Comparison of ENCODE assay signal across 12 mouse cellular contexts in the genomic region with DNA sequence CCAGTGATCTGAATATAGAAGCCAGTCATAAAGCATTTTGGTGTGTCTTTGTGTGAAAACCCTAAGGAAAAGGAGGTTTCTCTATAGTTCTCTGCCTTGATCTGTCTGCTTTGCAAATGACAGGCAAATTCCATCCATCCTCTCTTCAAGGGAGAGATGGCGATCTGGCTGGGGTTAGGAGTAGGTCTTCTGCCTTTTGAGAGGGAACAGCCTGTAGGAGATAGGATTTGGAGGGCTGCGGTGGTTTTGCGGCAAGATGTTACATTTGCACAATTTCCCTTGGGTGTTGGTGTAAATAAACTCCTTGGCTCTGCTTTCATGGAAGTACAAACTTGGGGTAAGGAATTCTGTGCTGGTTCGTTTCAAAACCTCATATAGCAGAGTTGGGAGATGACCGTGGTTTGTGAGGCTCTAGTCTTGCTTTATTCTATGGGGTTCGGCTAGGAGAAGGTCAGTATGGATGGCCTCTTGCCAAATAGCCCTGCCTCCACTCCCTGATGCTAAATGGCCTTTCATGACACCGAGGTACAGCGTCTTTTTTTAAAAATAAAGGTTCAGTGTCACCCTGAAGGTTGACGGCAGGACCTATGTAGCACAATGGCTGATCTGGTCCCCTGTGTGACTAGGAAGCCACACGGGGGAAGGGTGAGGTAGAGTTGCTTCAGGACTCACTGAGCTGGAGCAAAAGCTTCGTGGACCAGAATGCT.
DNase-seq lines count a peak whose midpoint lies in the region; ATAC-seq and TF ChIP-seq lines count a peak whose summit lies in the region.
"Had no signal": no experiment of that assay in that cellular context is flagged by ENCODE, and none has a peak within 500 bp of the region (broad histone marks: within the 10 kb centered on the region; RNA-seq: fewer than 3 reads in every experiment).

No protein-coding gene starts in this region.

- no peak overlapping the region for H3K27ac ChIP-seq in forebrain, postnatal 0 days (ENCODE audit: low read depth, low read length)
- H3K27ac ChIP-seq in midbrain, embryonic 16.5 days (ENCODE audit: low read length) = peak overlapping the region; percentile 86
- no peak overlapping the region for H3K27ac ChIP-seq in gastrocnemius, adult 2 months
- H3K27ac ChIP-seq: lung, embryonic 15.5 days had no signal

- H3K4me3 ChIP-seq in forebrain, postnatal 0 days (ENCODE audit: low read depth, low read length) = peak overlapping the region; percentile 42
- peak overlapping the region; percentile 48 for H3K4me3 ChIP-seq in midbrain, embryonic 16.5 days (ENCODE audit: low read depth, low read length)
- H3K4me3 ChIP-seq in gastrocnemius, adult 2 months = no peak overlapping the region
- H3K4me3 ChIP-seq: heart, embryonic 12.5 days; lung, embryonic 15.5 days had no signal

- peak; percentile 11; the same call in 1 of the 2 replicates for ATAC-seq in frontal cortex, adult (ENCODE audit: low TSS enrichment)
- ATAC-seq in forebrain, postnatal 0 days = no peak
- no peak for ATAC-seq in midbrain, embryonic 16.5 days
- ATAC-seq in activated CD4-positive, CD25-positive, alpha-beta regulatory T cell, adult 4 months = no peak

- H3K4me1 ChIP-seq in forebrain, postnatal 0 days (ENCODE audit: insufficient read depth) = peaks cover 15% of the 10 kb centered on the region
- H3K4me1 ChIP-seq in midbrain, embryonic 16.5 days (ENCODE audit: control insufficient read depth, insufficient read depth, low read length) = peaks cover 63% of the 10 kb centered on the region

- 63% methylated on average over 11 of the region's 11 CpGs for WGBS in forebrain, postnatal 0 days
- 60% methylated on average over 11 of the region's 11 CpGs for WGBS in midbrain, embryonic 16.5 days

- DNase-seq in frontal cortex, postnatal 14 days (ENCODE audit: low spot score in 2 of 2) = no peak
- peak; percentile 61 to 75 for DNase-seq in cerebellum, postnatal 14 days
- no peak for DNase-seq in forebrain, postnatal 0 days
- no peak for DNase-seq in layer of hippocampus, adult 9-10 months (ENCODE audit: low spot score)
- DNase-seq in gastrocnemius, adult 2 months = no peak
- DNase-seq: kidney, adult 11 months; right cerebral cortex, adult 18-20 months had no signal

- no peaks in the 10 kb centered on the region for H3K36me3 ChIP-seq in forebrain, postnatal 0 days (ENCODE audit: insufficient read depth)
- H3K36me3 ChIP-seq in midbrain, embryonic 16.5 days (ENCODE audit: control insufficient read depth, insufficient read depth, low read length) = no peaks in the 10 kb centered on the region
- H3K36me3 ChIP-seq: heart, embryonic 12.5 days; lung, embryonic 15.5 days had no signal

- peak overlapping the region; percentile 18; the same call in 1 of the 2 replicates for H3K9ac ChIP-seq in forebrain, postnatal 0 days
- peak overlapping the region; percentile 72 for H3K9ac ChIP-seq in midbrain, embryonic 16.5 days (ENCODE audit: low read depth, low read length)
- H3K9ac ChIP-seq: lung, embryonic 15.5 days had no signal

- peak overlapping the region; percentile 74 for H3K4me2 ChIP-seq in forebrain, postnatal 0 days (ENCODE audit: low read depth)
- H3K4me2 ChIP-seq in midbrain, embryonic 16.5 days (ENCODE audit: low read length) = peak overlapping the region; percentile 56
- H3K4me2 ChIP-seq: heart, embryonic 12.5 days; lung, embryonic 15.5 days had no signal

- H3K27me3 ChIP-seq in forebrain, postnatal 0 days (ENCODE audit: insufficient read depth, low read length) = no peaks in the 10 kb centered on the region
- no peaks in the 10 kb centered on the region for H3K27me3 ChIP-seq in midbrain, embryonic 16.5 days (ENCODE audit: control insufficient read depth, insufficient read depth, low read depth, low read length)
- H3K27me3 ChIP-seq: heart, embryonic 12.5 days; lung, embryonic 15.5 days had no signal

- TF ChIP-seq CTCF in forebrain, postnatal 0 days (IDR thresholded peaks at IDR 0.05; ENCODE audit: low read depth) = no peak
- no peak for TF ChIP-seq CTCF in gastrocnemius, adult 2 months (IDR thresholded peaks at IDR 0.05)

- H3K9me3 ChIP-seq in forebrain, postnatal 0 days (ENCODE audit: low read length) = no peaks in the 10 kb centered on the region
- H3K9me3 ChIP-seq in midbrain, embryonic 16.5 days (replicated peaks; ENCODE audit: control insufficient read depth, low read length, poor library complexity, severe bottlenecking) = no peaks in the 10 kb centered on the region
- H3K9me3 ChIP-seq: heart, embryonic 12.5 days; lung, embryonic 15.5 days had no signal

- intact Hi-C loops in gastrocnemius, adult 2 months (cut with DNase I) = no loop called here

Comparison
In these comparisons a context has a peak if more than half of its experiments do, and no peak if none do; other contexts are left out.
1. DNase-seq: peak in cerebellum, postnatal 14 days (2 of 2); none in frontal cortex, postnatal 14 days (0 of 2), forebrain, postnatal 0 days (single experiment), layer of hippocampus, adult 9-10 months (single experiment) and gastrocnemius, adult 2 months (single experiment).